Mouse (Mus musculus): ENCODE measurements at regions not wholly inside any gene's neighbourhood (a gene's known extent, or its start where the extent isn't known, plus 50 kb on each side); places are given as distances from the start of the nearest gene placed in this dataset.
A peak's percentile ranks its signal among the peaks of the same experiment; 100 is the strongest.

DNA sequence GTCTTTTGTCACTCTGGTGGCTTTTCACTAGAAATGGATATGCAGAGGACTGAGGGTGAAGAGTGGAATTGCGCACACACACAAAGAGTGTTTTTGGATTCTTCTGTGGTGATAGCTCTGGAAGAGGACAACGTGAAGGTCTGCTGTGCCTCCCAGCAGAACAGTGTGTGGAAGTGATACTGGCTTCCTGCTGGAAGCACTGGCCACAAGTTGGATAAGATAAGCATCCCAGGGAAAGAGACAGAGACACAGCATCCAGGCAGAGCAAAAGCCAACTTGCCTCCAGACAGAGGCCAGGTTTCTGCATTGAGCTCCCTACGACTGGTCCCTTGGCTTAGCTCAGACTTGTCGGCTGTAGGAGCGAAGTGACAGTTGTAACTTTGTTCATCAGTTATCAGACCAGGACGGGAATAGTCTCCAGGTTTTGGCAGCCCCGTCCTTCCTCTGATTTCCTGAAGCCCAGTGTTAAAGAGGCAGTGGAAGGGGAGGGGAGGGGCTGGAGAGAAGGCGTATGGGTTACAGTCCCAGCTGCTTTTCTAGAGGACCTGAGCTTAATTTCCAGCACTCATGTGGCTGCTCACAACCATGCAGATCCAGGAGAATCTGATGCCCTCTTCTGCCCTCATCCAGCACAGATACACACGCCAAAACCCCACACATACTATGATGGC, 89.2 kb downstream of the Tmem170b start:
- Histone ChIP-seq H3K9ac (replicated peaks; ENCODE audit: low read depth, low read length) (no peak overlapping the region), H3K4me2 (ENCODE audit: low read length) (no peak overlapping the region), H3K27me3 (replicated peaks; ENCODE audit: control insufficient read depth, insufficient read depth, low read length) (no peaks in the 10 kb centered on the region), H3K36me3 (ENCODE audit: control insufficient read depth, insufficient read depth) (no peaks in the 10 kb centered on the region), H3K9me3 (ENCODE audit: control insufficient read depth, low read length) (no peaks in the 10 kb centered on the region), H3K27ac (ENCODE audit: low read length) (no peak overlapping the region), H3K4me3 (replicated peaks; ENCODE audit: low read length) (no peak overlapping the region), H3K4me1 (replicated peaks; ENCODE audit: control insufficient read depth, insufficient read depth, low read length) (no peaks in the 10 kb centered on the region)
- no peak for ATAC-seq
- 87% methylated on average over 9 of the region's 9 CpGs for WGBS

DNA sequence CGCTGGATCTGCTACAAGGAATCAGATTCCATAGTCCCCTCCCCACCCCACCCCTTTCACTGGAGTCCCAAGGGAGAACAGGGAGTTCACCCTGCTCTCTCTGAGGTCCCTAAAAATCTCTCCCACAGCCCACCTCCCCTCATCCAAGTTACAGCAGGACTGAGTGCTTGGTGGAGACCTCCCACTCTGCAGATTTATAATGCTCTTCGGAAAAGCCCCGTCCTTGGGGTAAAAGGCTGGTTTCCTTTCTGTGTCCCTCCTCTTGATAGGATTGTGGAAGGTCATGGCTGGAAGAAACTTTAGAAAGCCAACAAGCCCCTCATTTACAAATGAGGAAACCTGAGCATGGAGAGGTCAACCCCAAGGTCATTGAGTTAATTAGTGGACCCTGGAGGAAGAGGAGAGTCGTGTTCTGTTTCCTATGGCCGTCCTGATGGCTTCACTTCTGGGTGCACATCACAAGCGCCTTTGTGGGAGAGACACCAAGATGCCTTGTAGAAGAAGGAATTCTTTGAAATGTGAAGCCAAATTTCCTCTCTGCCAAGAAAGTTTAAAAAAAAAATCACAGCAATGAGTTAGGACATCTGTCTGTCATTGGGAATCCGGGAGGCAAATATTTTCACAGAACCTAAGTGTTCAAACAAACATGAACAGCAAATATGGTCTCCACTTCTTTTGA, 91.2 kb downstream of the Tmem170b start:
- Histone ChIP-seq H3K4me1 (replicated peaks; ENCODE audit: control insufficient read depth, insufficient read depth, low read length) (no peaks in the 10 kb centered on the region), H3K4me3 (replicated peaks; ENCODE audit: low read length) (no peak overlapping the region), H3K4me2 (ENCODE audit: low read length) (no peak overlapping the region), H3K27me3 (replicated peaks; ENCODE audit: control insufficient read depth, insufficient read depth, low read length) (no peaks in the 10 kb centered on the region), H3K36me3 (ENCODE audit: control insufficient read depth, insufficient read depth) (no peaks in the 10 kb centered on the region), H3K27ac (ENCODE audit: low read length) (no peak overlapping the region), H3K9me3 (ENCODE audit: control insufficient read depth, low read length) (no peaks in the 10 kb centered on the region), H3K9ac (replicated peaks; ENCODE audit: low read depth, low read length) (no peak overlapping the region)
- ATAC-seq = no peak
- 80% methylated on average over 7 of the region's 7 CpGs for WGBS

DNA sequence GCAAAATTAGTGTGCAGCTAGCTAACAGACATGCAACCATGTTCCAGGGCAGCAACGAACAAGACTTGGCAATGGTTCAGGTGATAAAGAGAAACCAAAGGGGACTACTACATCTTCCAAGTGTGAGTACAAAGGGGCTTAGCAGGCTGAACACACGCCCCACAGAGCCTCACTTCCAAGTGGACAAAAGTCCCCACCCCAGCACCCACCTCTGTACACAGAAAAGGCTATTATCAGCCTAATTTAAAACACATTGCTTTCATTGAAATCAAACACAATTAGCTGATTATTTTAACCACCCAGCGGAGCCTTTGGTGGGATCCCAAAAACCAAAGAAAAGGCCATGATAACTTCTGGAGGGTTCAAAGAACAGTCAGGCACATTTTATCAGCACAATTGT, 95.6 kb downstream of the Tmem170b start:
- Histone ChIP-seq H3K4me1 (replicated peaks; ENCODE audit: control insufficient read depth, insufficient read depth, low read length) (no peaks in the 10 kb centered on the region), H3K4me3 (replicated peaks; ENCODE audit: low read length) (no peak overlapping the region), H3K4me2 (ENCODE audit: low read length) (no peak overlapping the region), H3K9me3 (ENCODE audit: control insufficient read depth, low read length) (no peaks in the 10 kb centered on the region), H3K27ac (ENCODE audit: low read length) (no peak overlapping the region), H3K27me3 (replicated peaks; ENCODE audit: control insufficient read depth, insufficient read depth, low read length) (no peaks in the 10 kb centered on the region), H3K9ac (replicated peaks; ENCODE audit: low read depth, low read length) (no peak overlapping the region), H3K36me3 (ENCODE audit: control insufficient read depth, insufficient read depth) (no peaks in the 10 kb centered on the region)
- ATAC-seq = peak; percentile 49; the same call in 1 of the 2 replicates
- 9% methylated on average over 3 of the region's 3 CpGs for WGBS

DNA sequence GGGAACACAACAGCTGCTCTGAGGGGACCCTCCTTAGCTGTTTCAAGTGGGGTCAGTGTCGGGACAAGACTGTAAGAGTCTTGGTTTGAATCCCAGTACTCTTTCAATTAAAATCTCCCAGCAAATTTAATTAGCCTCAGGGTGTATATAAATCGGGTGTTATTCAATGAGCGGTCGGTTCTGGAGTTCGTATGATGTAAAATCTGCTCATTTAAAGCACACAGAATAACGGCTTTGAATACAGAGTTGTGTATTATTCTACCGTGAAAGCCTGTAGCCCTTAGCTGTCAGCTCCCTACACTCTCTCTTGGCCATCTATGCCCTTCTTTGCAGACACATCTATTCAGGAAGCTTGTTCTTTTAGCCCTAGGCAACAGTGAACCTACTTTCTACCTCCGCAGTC, 96.1 kb downstream of the Tmem170b start:
- Histone ChIP-seq H3K9ac (replicated peaks; ENCODE audit: low read depth, low read length) (no peak overlapping the region), H3K4me3 (replicated peaks; ENCODE audit: low read length) (no peak overlapping the region), H3K9me3 (ENCODE audit: control insufficient read depth, low read length) (no peaks in the 10 kb centered on the region), H3K4me2 (ENCODE audit: low read length) (no peak overlapping the region), H3K4me1 (replicated peaks; ENCODE audit: control insufficient read depth, insufficient read depth, low read length) (no peaks in the 10 kb centered on the region), H3K27ac (ENCODE audit: low read length) (no peak overlapping the region), H3K36me3 (ENCODE audit: control insufficient read depth, insufficient read depth) (no peaks in the 10 kb centered on the region), H3K27me3 (replicated peaks; ENCODE audit: control insufficient read depth, insufficient read depth, low read length) (no peaks in the 10 kb centered on the region)
- ATAC-seq = peak; percentile 81
- 22% methylated on average over 8 of the region's 8 CpGs for WGBS

DNA sequence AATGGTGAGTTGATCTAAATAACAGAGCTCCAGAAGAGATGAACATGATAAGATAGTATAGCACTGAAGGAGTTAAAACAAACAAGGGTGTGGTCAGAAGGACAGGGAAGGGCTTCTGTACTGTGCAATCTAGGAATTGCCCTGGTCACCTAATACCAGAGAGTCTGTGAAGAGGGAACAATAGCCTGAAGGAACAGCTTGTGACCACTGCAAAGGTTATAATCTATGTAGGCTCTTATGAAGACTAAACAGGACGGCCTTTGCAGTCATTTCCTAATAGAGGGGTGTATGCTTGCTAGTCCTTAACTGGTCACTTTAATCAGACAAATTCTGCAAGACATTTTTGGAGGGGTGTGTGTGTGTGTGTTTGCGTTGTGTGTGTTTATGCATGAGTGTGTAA, 97.5 kb downstream of the Tmem170b start:
- Histone ChIP-seq H3K4me1 (replicated peaks; ENCODE audit: control insufficient read depth, insufficient read depth, low read length) (no peaks in the 10 kb centered on the region), H3K36me3 (ENCODE audit: control insufficient read depth, insufficient read depth) (no peaks in the 10 kb centered on the region), H3K4me3 (replicated peaks; ENCODE audit: low read length) (no peak overlapping the region), H3K27ac (ENCODE audit: low read length) (no peak overlapping the region), H3K27me3 (replicated peaks; ENCODE audit: control insufficient read depth, insufficient read depth, low read length) (no peaks in the 10 kb centered on the region), H3K4me2 (ENCODE audit: low read length) (no peak overlapping the region), H3K9me3 (ENCODE audit: control insufficient read depth, low read length) (no peaks in the 10 kb centered on the region), H3K9ac (replicated peaks; ENCODE audit: low read depth, low read length) (no peak overlapping the region)
- 85% methylated on average over 2 of the region's 2 CpGs for WGBS
- ATAC-seq = no peak

DNA sequence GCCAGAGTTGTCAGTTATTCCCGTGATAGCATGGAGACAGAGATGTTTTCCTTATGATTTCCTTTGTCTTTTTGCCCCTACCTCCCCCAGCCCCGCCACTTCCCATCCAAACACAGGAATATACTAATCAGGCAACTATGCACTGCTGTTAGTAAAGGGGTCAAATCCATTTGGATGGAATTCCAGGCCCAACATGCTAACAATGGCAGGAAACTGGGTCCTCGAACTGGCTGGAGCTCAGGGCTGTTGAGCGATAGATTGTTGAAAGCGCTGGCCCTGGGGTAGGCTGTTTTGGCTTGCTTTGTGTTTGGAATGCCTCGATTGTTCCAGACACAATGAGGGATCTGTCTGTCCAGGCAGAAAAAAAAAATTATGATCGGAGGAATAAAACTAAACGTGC, 97.9 kb downstream of the Tmem170b start:
- Histone ChIP-seq H3K27ac (ENCODE audit: low read length) (no peak overlapping the region), H3K9ac (replicated peaks; ENCODE audit: low read depth, low read length) (no peak overlapping the region), H3K4me3 (replicated peaks; ENCODE audit: low read length) (no peak overlapping the region), H3K27me3 (replicated peaks; ENCODE audit: control insufficient read depth, insufficient read depth, low read length) (no peaks in the 10 kb centered on the region), H3K36me3 (ENCODE audit: control insufficient read depth, insufficient read depth) (no peaks in the 10 kb centered on the region), H3K9me3 (ENCODE audit: control insufficient read depth, low read length) (no peaks in the 10 kb centered on the region), H3K4me1 (replicated peaks; ENCODE audit: control insufficient read depth, insufficient read depth, low read length) (no peaks in the 10 kb centered on the region), H3K4me2 (ENCODE audit: low read length) (no peak overlapping the region)
- no peak for ATAC-seq
- WGBS = 48% methylated on average over 8 of the region's 8 CpGs

DNA sequence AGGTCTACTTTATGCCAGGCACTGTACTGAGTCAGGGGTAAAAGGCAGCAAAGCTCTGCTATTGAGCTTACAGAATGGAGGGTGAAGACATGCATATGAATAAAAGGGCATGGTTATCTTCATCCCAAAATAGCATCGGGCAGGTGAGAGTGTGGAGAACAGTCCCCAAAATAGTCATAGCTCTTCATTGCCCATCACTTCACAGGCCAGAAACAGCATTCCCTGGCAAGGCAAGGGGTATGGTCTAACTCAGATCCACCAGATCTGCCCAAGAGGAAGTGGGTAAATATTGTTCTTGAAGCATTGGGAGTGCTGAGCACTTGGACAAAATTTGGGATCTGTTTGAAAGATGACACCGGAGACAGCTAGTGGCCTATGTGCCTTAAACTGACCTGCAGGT, 99.1 kb downstream of the Tmem170b start:
- H3K9ac ChIP-seq (replicated peaks; ENCODE audit: low read depth, low read length) = no peak overlapping the region
- H3K9me3 ChIP-seq (ENCODE audit: control insufficient read depth, low read length) = no peaks in the 10 kb centered on the region
- H3K4me2 ChIP-seq (ENCODE audit: low read length) = no peak overlapping the region
- no peak for ATAC-seq
- no peaks in the 10 kb centered on the region; the same call in 1 of the 2 replicates for H3K4me1 ChIP-seq (replicated peaks; ENCODE audit: control insufficient read depth, insufficient read depth, low read length)
- H3K27me3 ChIP-seq (replicated peaks; ENCODE audit: control insufficient read depth, insufficient read depth, low read length) = no peaks in the 10 kb centered on the region
- H3K27ac ChIP-seq (ENCODE audit: low read length) = no peak overlapping the region
- H3K4me3 ChIP-seq (replicated peaks; ENCODE audit: low read length) = no peak overlapping the region
- no peaks in the 10 kb centered on the region for H3K36me3 ChIP-seq (ENCODE audit: control insufficient read depth, insufficient read depth)
- WGBS = 96% methylated on average over 2 of the region's 2 CpGs

DNA sequence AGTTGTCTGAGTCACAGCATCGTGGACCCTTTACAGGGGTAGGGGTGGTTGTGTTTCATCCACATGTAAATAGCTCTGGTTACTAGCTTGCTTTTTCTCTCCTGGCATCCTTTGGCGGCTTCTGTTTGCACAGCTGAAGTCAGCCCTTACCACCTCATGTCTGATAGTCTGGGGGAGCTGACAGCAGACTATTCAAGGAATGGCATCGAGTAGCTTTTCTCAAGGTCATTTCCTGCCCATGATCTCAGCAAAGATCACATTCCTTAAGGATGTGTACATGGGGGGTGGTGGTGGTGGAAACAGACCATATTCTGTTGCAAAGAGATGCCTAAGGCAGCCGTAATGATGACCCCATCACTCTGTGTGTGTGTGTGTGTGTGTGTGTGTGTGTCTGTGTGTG, 99.9 kb downstream of the Tmem170b start:
- no peak for ATAC-seq
- no peak overlapping the region for H3K4me2 ChIP-seq (ENCODE audit: low read length)
- H3K27ac ChIP-seq (ENCODE audit: low read length) = no peak overlapping the region
- H3K36me3 ChIP-seq (ENCODE audit: control insufficient read depth, insufficient read depth) = no peaks in the 10 kb centered on the region
- no peaks in the 10 kb centered on the region; the same call in 1 of the 2 replicates for H3K4me1 ChIP-seq (replicated peaks; ENCODE audit: control insufficient read depth, insufficient read depth, low read length)
- no peak overlapping the region for H3K4me3 ChIP-seq (replicated peaks; ENCODE audit: low read length)
- no peak overlapping the region for H3K9ac ChIP-seq (replicated peaks; ENCODE audit: low read depth, low read length)
- H3K27me3 ChIP-seq (replicated peaks; ENCODE audit: control insufficient read depth, insufficient read depth, low read length) = no peaks in the 10 kb centered on the region
- 84% methylated on average over 4 of the region's 4 CpGs for WGBS
- H3K9me3 ChIP-seq (ENCODE audit: control insufficient read depth, low read length) = no peaks in the 10 kb centered on the region

DNA sequence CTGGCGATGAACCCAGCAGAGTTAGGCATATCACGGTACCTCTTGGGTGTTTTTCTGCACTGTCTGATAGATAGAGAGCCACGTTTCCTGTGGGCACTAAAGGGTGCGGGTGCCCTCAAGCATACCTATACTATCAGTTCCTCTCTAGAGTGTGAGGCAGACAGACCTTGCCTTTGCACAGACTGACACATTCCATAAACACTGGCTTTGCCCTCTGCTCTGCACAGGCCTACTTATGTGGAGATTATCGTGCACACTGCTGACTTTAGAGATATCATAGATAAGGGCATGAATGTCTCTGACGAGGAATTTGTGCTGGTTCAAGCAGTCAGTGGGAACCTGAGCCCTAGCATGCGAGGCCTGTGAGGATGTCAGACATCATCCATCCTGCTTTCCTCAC, 102.1 kb downstream of the Tmem170b start:
- Histone ChIP-seq H3K9ac (replicated peaks; ENCODE audit: low read depth, low read length) (no peak overlapping the region), H3K4me3 (replicated peaks; ENCODE audit: low read length) (no peak overlapping the region), H3K4me2 (ENCODE audit: low read length) (no peak overlapping the region), H3K36me3 (ENCODE audit: control insufficient read depth, insufficient read depth) (no peaks in the 10 kb centered on the region), H3K27me3 (replicated peaks; ENCODE audit: control insufficient read depth, insufficient read depth, low read length) (no peaks in the 10 kb centered on the region), H3K4me1 (replicated peaks; ENCODE audit: control insufficient read depth, insufficient read depth, low read length) (no peaks in the 10 kb centered on the region; the same call in 1 of the 2 replicates), H3K9me3 (ENCODE audit: control insufficient read depth, low read length) (no peaks in the 10 kb centered on the region), H3K27ac (ENCODE audit: low read length) (no peak overlapping the region)
- WGBS = 90% methylated on average over 7 of the region's 7 CpGs
- no peak for ATAC-seq
